Mouse (Mus musculus) liver, embryonic 13.5 days (tissue): Measurements from ENCODE around the gene Eps15. TPM values are rescaled to one million over a fixed set of nuclear protein-coding genes. Genes with fewer than 3 reads are reported as not detected.

Experiments
- ATAC-seq: fragments of 200-750 bp; cut with Nextera tagmentation; 2 replicates; pipeline ENCODE4 v1.8.0; 2017; ENCODE audit warnings: low read depth, mild to moderate bottlenecking, moderate number of reproducible peaks, moderate library complexity
- DNase-seq: peaks from one replicate; pipeline ENCODE4 v3.0.0; 2022
- H3K27ac ChIP-seq: fragments of 300-500 bp; sonication (generic); 2 replicates; pipeline ENCODE4 v1.5.1; 2015; ENCODE audit warnings: moderate library complexity, mild to moderate bottlenecking, inconsistent platforms
- H3K27me3 ChIP-seq: fragments of 300-500 bp; sonication (generic); 2 replicates; pipeline ENCODE4 v1.6.1; 2015; ENCODE audit warnings: mild to moderate bottlenecking, inconsistent platforms
- H3K36me3 ChIP-seq: fragments of 300-500 bp; sonication (generic); 2 replicates; pipeline ENCODE4 v1.6.1; 2015; ENCODE audit warnings: mild to moderate bottlenecking, inconsistent platforms
- H3K4me1 ChIP-seq: fragments of 300-500 bp; sonication (generic); replicated peaks from 2 replicates; pipeline ENCODE4 v1.6.1; 2015; ENCODE audit warnings: inconsistent platforms
- H3K4me2 ChIP-seq: fragments of 300-500 bp; sonication (generic); 2 replicates; pipeline ENCODE4 v1.6.1; 2015; ENCODE audit warnings: inconsistent platforms, mild to moderate bottlenecking, moderate library complexity
- H3K4me3 ChIP-seq: fragments of 300-500 bp; sonication (generic); replicated peaks from 2 replicates; pipeline ENCODE4 v1.5.1; 2015; ENCODE audit warnings: mild to moderate bottlenecking, inconsistent platforms
- H3K9ac ChIP-seq: fragments of 300-500 bp; sonication (generic); 2 replicates; pipeline ENCODE4 v1.6.1; 2015; ENCODE audit warnings: mild to moderate bottlenecking, inconsistent platforms
- H3K9me3 ChIP-seq: fragments of 300-500 bp; sonication (generic); replicated peaks from 2 replicates; pipeline ENCODE4 v1.6.1; 2016; ENCODE audit warnings: inconsistent platforms
- whole genome bisulfite sequencing: fragments of 180-500 bp; shearing (Covaris S2); methylation state at CpG from one replicate; pipeline ENCODE4 v1.1.7; 2015; ENCODE audit not compliant: insufficient replicate concordance; 5-methylcytosine and 5-hydroxymethylcytosine counted together
- polyA plus RNA-seq: library from polyadenylated mRNA; unstranded; fragments of >200 nt; fragmentation: Nextera tagmentation; extraction: Ambion mirVana; gene quantifications from 2 replicates; pipeline ENCODE4 v1.2.1, GENCODE M21; 2015

Gene Eps15
- polyA plus RNA-seq: 36.2 and 50.2 TPM in 2 replicates

- H3K4me3 ChIP-seq: peak within 1 kb of the TSS; percentile 96
- peak within 1 kb of the TSS; percentile 97 for H3K9ac ChIP-seq
- no peaks in the 10 kb centered on the region for H3K36me3 ChIP-seq
- H3K4me2 ChIP-seq: peak within 1 kb of the TSS; percentile 91
- DNase-seq (peak; percentile 93), ATAC-seq (peak; percentile 93)
- H3K27ac ChIP-seq: peak within 1 kb of the TSS; percentile 94
- no peaks in the 10 kb centered on the region for H3K9me3 ChIP-seq
- 3% methylated on average over 39 of the region's 44 CpGs for WGBS
- H3K4me1 ChIP-seq: peaks cover 41% of the 10 kb centered on the region
- no peaks in the 10 kb centered on the region for H3K27me3 ChIP-seq
Measured at GRCm38 (mm10) chr4:109279689-109280458, at the start of gene Eps15. TSS of gene Eps15 (plus strand) at chr4:109280268.

- Histone ChIP-seq H3K9ac (no peak within 1 kb of the TSS), H3K4me1 (no peaks in the 10 kb centered on the region), H3K4me3 (no peak within 1 kb of the TSS), H3K4me2 (no peak within 1 kb of the TSS), H3K27ac (no peak within 1 kb of the TSS), H3K9me3 (no peaks in the 10 kb centered on the region), H3K36me3 (no peaks in the 10 kb centered on the region), H3K27me3 (no peaks in the 10 kb centered on the region)
- DNase-seq (no peak), ATAC-seq (no peak)
- WGBS: 60% methylated on average over 2 of the region's 2 CpGs
Measured at GRCm38 (mm10) chr4:109234185-109234584, 45.9 kb upstream of the Eps15 start, which contains the start of gene Calr4. TSS of gene Calr4 (plus strand) at chr4:109234485.

- H3K27me3 ChIP-seq: no peaks in the 10 kb centered on the region
- H3K9me3 ChIP-seq: no peaks in the 10 kb centered on the region
- DNase-seq (no peak), ATAC-seq (no peak)
- no peak overlapping the region for H3K4me2 ChIP-seq
- no peaks in the 10 kb centered on the region for H3K36me3 ChIP-seq
- H3K9ac ChIP-seq: no peak overlapping the region
- H3K4me1 ChIP-seq: no peaks in the 10 kb centered on the region
- WGBS: 58% methylated on average over 9 of the region's 9 CpGs
- no peak overlapping the region for H3K4me3 ChIP-seq
- no peak overlapping the region for H3K27ac ChIP-seq
Measured at GRCm38 (mm10) chr4:109234806-109235350, 45.2 kb upstream of the Eps15 start.

GRCm38 (mm10) chr4:109236186-109236879 lies 43.7 kb upstream of the Eps15 start:
- Histone ChIP-seq H3K4me2 (no peak overlapping the region), H3K4me1 (no peaks in the 10 kb centered on the region), H3K9me3 (no peaks in the 10 kb centered on the region), H3K9ac (no peak overlapping the region), H3K4me3 (no peak overlapping the region), H3K27me3 (no peaks in the 10 kb centered on the region), H3K36me3 (no peaks in the 10 kb centered on the region), H3K27ac (no peak overlapping the region)
- 64% methylated on average over 7 of the region's 7 CpGs for WGBS
- ATAC-seq (no peak), DNase-seq (no peak)

- no peak overlapping the region for H3K4me2 ChIP-seq
- no peaks in the 10 kb centered on the region for H3K9me3 ChIP-seq
- H3K27ac ChIP-seq: no peak overlapping the region
- 80% methylated on average over 24 of the region's 24 CpGs for whole genome bisulfite sequencing
- H3K36me3 ChIP-seq: no peaks in the 10 kb centered on the region
- no peak for DNase-seq
- no peaks in the 10 kb centered on the region for H3K4me1 ChIP-seq
- no peak overlapping the region for H3K4me3 ChIP-seq
- ATAC-seq: no peak
- no peak overlapping the region for H3K9ac ChIP-seq
- no peaks in the 10 kb centered on the region for H3K27me3 ChIP-seq
Measured at GRCm38 (mm10) chr4:109238428-109239268, 41.4 kb upstream of the Eps15 start.

GRCm38 (mm10) chr4:109241221-109241620 lies 38.8 kb upstream of the Eps15 start:
- Histone ChIP-seq H3K9me3 (no peaks in the 10 kb centered on the region), H3K27ac (no peak overlapping the region), H3K4me2 (no peak overlapping the region), H3K9ac (no peak overlapping the region), H3K4me3 (no peak overlapping the region), H3K4me1 (no peaks in the 10 kb centered on the region), H3K36me3 (no peaks in the 10 kb centered on the region), H3K27me3 (no peaks in the 10 kb centered on the region)
- DNase-seq (no peak), ATAC-seq (no peak)

GRCm38 (mm10) chr4:109241934-109242333 lies 38.1 kb upstream of the Eps15 start:
- Histone ChIP-seq H3K4me2 (no peak overlapping the region), H3K9ac (no peak overlapping the region), H3K9me3 (no peaks in the 10 kb centered on the region), H3K36me3 (no peaks in the 10 kb centered on the region), H3K27ac (no peak overlapping the region), H3K27me3 (no peaks in the 10 kb centered on the region), H3K4me3 (no peak overlapping the region), H3K4me1 (no peaks in the 10 kb centered on the region)
- ATAC-seq: no peak
- 74% methylated on average over 4 of the region's 4 CpGs for WGBS
- DNase-seq: no peak

GRCm38 (mm10) chr4:109244506-109244905 lies 35.6 kb upstream of the Eps15 start:
- H3K4me3 ChIP-seq: no peak overlapping the region
- H3K27ac ChIP-seq: no peak overlapping the region
- no peaks in the 10 kb centered on the region for H3K27me3 ChIP-seq
- WGBS: 68% methylated on average over 7 of the region's 7 CpGs
- no peak overlapping the region for H3K9ac ChIP-seq
- H3K9me3 ChIP-seq: no peaks in the 10 kb centered on the region
- ATAC-seq: no peak
- H3K4me2 ChIP-seq: no peak overlapping the region
- H3K36me3 ChIP-seq: no peaks in the 10 kb centered on the region
- no peak for DNase-seq
- no peaks in the 10 kb centered on the region for H3K4me1 ChIP-seq

- WGBS: 61% methylated on average over 6 of the region's 6 CpGs
- DNase-seq (no peak), ATAC-seq (no peak)
- no peaks in the 10 kb centered on the region for H3K9me3 ChIP-seq
- H3K9ac ChIP-seq: no peak overlapping the region
- H3K4me1 ChIP-seq: no peaks in the 10 kb centered on the region
- H3K27me3 ChIP-seq: no peaks in the 10 kb centered on the region
- H3K36me3 ChIP-seq: no peaks in the 10 kb centered on the region
- H3K4me3 ChIP-seq: no peak overlapping the region
- no peak overlapping the region for H3K4me2 ChIP-seq
- no peak overlapping the region for H3K27ac ChIP-seq
Measured at GRCm38 (mm10) chr4:109245016-109245620, 35.0 kb upstream of the Eps15 start.

GRCm38 (mm10) chr4:109251605-109252004 lies 28.5 kb upstream of the Eps15 start:
- no peak overlapping the region for H3K9ac ChIP-seq
- DNase-seq: peak; percentile 36
- no peak overlapping the region; the same call in 1 of the 2 replicates for H3K4me2 ChIP-seq
- ATAC-seq: no peak
- WGBS: 18% methylated on average over 3 of the region's 3 CpGs
- H3K4me1 ChIP-seq: peaks cover 47% of the 10 kb centered on the region
- H3K36me3 ChIP-seq: no peaks in the 10 kb centered on the region
- H3K9me3 ChIP-seq: no peaks in the 10 kb centered on the region
- H3K4me3 ChIP-seq: no peak overlapping the region
- H3K27ac ChIP-seq: peak overlapping the region; percentile 40; the same call in 1 of the 2 replicates
- no peaks in the 10 kb centered on the region for H3K27me3 ChIP-seq
